Mouse (Mus musculus): ENCODE measurements around the gene Tekt1. TPM values are rescaled to one million over a fixed set of nuclear protein-coding genes. Genes with fewer than 3 reads are reported as not detected.

The Tekt1 gene
- polyA plus RNA-seq, 1 experiment = not detected

DNA sequence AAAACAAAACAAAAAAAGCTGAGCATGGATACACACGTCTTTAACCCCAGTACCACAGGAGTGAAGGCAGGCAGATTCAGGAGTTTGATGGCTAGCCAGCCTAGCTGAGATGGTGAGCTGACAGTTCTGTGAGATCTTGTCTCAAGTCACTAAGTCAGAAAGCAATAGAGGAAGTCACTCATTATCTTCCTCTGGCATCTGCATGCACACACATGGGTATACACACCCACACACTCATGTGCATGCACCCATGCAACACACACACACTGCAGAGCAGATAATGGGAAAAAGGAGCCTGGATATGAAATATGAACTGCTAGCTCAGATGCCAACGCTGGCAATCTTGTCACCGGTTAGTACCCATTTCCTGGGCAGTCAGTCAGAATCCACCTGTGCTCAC, 31.0 kb upstream of the Tekt1 start:
- DNase-seq (ENCODE audit: low read depth, low spot score) = no peak
- WGBS = 84% methylated on average over 3 of the region's 3 CpGs

- DNase-seq (ENCODE audit: low read depth, low spot score) = no peak
- WGBS = 91% methylated on average over 13 of the region's 13 CpGs
Observed at GRCm38 (mm10) chr11:72391181-72391580, 28.9 kb upstream of the Tekt1 start.

DNA sequence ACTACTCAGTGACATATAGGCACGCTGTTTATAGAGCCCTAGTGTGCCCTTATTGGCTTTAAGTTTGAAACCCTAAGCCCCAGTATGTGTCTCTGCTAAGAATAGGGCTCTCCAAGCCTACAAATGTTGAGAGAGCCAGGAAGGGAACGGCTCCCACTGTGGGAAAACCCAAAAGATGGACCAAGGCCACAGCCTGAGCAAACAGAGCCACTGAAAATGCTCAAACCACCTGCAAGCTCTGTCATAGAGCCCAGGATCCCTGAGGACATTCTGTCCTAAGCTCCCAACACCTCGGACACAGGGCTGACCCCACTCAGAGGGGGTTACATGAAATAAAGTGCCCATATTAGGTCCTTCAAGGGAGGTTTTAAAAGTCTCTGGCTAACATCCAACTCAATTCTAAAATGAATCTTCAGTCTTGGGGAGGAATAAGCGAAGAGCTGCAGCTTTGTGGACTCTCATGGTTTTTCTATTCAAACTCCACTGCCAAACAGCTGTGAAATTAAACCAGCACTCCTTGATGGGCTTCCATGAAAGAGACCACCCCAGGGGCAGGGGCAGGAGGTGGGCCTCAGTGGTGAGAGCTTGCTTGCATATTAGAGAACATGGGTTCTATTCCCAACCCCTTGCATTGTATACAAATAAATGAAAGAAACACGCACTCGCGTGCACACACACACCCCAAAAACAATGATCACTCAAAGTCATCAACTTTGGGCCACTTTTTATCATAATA, 27.3 kb upstream of the Tekt1 start:
- DNase-seq (ENCODE audit: low read depth, low spot score) = no peak
- WGBS = 82% methylated on average over 7 of the region's 7 CpGs

DNA sequence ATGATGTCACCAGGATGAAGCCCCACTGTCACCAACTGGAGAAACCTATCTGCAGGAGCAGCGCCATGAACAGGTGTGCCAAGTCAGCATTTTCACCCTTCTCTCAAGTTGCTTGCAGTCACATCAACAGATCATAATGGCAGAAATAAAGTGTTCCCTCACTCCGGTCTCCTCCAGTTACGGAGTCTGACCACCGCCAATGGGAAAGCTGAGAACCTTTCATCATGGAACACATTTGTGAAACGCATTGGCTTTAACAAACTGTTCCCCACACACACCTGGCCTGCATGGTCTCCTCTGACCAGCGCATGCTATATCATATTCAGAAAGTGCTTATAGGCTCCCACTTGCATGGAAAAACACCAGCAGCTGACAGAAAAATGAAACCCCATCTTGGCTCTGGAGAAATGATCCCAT, 25.9 kb upstream of the Tekt1 start:
- DNase-seq (ENCODE audit: low read depth, low spot score) = no peak
- WGBS = 97% methylated on average over 6 of the region's 6 CpGs

- WGBS = 78% methylated on average over 4 of the region's 4 CpGs
- DNase-seq (ENCODE audit: low read depth, low spot score) = no peak
Observed at GRCm38 (mm10) chr11:72379351-72379750, 17.1 kb upstream of the Tekt1 start.

- 64% methylated on average over 7 of the region's 7 CpGs for WGBS
- DNase-seq (ENCODE audit: low read depth, low spot score) = no peak
Observed at GRCm38 (mm10) chr11:72378222-72378621, 16.0 kb upstream of the Tekt1 start.

DNA sequence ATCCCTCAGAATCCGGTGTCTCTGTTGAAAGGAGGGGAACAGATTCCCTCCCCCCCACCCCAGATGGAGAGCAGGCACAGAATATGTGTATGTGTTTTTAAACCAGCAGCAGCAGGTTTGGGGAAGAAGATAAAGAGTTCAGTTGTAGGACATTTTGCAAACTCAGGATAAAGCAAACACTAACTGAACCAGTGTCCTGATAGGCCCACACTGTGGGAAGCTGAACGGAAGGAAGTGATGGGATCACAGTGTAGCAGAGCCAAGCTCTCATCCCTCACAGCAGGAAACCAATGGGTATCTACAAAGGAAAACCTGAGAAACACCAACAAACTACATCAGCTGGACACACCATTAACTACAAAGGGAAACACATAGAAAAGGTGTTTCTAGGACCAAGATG, 14.3 kb upstream of the Tekt1 start:
- 81% methylated on average over 2 of the region's 2 CpGs for WGBS
- DNase-seq (ENCODE audit: low read depth, low spot score) = no peak

DNA sequence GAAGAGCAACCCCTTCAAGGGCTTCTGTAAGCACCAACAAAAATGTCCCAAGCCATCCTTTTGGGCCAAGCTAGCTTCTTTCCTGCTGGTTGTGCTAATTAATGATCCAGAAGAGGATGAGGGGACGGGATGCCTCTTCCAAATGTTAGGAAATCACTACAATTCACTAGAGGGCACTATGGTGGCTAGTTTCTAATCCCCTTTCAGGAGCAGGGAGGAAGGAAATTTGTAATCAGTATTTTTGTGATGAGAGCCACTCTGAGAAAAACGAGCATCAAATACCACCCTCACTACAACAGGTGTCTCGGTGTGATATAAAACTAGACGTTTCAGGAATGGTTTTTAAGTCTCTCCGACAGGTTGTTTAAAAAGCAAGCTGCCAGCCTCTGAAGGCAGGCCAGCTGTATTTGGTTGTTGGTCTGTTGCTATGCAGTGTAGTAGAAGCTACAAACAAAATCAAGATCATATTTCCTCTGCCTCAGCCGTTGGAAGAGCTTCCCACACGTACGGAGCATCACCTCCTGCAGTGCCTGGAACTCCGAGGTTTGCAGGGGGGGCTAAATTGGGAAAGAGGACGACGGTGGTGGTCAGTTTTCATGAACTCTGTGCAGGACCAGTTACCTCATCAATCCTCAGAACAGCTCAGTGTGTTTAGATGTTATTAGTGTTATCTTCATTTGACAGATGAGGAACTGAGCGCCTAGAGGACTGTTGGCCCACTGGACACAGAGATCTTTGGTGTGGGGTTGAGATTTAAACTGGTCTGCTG, 7.8 kb upstream of the Tekt1 start:
- no peak for DNase-seq (ENCODE audit: low read depth, low spot score)
- WGBS = 27% methylated on average over 12 of the region's 12 CpGs

- WGBS = 56% methylated on average over 11 of the region's 11 CpGs
- DNase-seq (ENCODE audit: low read depth, low spot score) = no peak
Observed at GRCm38 (mm10) chr11:72367934-72368674, 5.9 kb upstream of the Tekt1 start.

GRCm38 (mm10) chr11:72366126-72366525, 3.9 kb upstream of the Tekt1 start:
- DNase-seq (ENCODE audit: low read depth, low spot score) = no peak
- WGBS = 76% methylated on average over 9 of the region's 9 CpGs

- DNase-seq (ENCODE audit: low read depth, low spot score) = no peak
- 94% methylated on average over 5 of the region's 5 CpGs for WGBS
Observed at GRCm38 (mm10) chr11:72364526-72364925, 2.3 kb upstream of the Tekt1 start.

DNA sequence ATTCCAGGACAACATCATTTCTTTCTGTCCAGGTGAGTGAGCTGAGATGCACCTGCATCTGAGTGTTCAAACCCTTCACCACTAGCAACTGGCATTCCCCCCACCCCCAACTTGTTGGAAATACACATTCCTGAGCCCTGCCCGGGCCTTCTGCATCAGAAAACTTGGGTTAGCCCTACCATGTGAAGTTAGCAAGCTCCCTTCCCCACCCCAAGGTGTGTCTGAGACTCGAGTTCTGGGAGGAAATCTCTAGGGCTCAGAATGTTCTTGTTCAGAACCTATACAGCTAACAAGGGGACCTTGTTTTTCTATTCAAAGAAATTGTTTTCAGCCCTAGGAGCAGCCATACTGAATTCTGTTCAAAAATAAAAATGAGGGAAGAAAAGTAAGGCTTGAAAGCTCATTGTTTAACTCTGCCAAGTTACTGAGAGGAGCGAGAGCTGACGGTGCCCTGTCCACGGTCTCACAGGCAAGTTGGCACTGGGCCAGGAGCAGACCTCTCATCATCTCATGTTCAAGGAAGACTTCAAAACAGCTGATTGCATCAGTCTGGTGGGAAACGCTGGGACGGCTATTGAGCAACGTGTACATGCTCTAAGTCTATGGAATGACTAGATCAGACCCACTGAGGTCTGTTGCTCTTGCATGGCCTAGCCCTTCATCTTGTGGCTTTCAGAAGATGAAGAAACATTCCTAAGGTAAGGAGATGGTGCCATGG, 1.4 kb upstream of the Tekt1 start:
- no peak for DNase-seq (ENCODE audit: low read depth, low spot score)
- 59% methylated on average over 8 of the region's 8 CpGs for WGBS

DNA sequence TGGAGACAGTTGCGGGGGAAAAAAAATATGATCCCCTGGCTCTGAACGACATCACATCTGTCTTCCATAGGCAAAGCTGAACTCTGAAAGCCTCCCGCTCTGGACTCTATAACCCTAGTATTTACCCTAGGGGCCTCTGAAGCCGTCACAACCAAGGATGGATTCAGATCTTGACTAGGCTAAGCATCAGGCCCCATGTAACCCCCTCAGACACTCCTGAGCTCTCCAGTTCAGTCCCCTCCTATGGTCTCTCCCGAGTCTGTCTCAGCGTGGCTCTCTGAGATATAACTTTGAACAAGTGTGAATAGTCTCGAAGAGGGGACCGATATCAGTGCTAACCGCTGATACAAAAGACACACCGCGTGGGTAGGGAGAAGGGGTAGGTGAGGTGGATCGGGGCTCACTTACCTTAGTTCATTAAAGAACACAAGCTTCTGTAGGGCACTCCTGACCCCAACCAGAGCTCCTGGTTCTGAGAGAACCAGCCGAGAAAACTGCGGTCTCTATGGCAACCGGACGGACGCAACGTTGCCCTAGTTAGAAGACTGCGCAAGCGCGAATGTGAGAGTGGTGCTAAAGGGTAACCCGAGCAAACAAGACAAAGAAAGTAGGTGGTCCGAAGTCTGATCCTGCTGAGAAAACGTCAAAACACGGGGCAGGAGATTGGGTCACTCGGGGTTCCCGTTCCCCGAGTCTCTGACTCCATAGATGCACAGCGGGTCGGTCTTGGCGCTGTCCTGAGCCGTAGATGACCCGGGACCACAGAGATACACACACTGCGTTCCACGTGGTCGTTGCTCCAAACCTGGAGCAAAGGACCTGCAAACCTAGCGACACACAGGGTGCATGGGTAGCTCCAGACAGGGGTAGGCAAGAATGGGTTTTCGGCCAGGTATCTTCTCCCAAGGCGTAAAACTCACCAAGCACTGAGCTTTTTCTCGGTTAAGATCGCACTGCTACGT, 576 bp downstream of the Tekt1 start:
- 12% methylated on average over 42 of the region's 42 CpGs for WGBS
- DNase-seq (ENCODE audit: low read depth, low spot score) = no peak

DNA sequence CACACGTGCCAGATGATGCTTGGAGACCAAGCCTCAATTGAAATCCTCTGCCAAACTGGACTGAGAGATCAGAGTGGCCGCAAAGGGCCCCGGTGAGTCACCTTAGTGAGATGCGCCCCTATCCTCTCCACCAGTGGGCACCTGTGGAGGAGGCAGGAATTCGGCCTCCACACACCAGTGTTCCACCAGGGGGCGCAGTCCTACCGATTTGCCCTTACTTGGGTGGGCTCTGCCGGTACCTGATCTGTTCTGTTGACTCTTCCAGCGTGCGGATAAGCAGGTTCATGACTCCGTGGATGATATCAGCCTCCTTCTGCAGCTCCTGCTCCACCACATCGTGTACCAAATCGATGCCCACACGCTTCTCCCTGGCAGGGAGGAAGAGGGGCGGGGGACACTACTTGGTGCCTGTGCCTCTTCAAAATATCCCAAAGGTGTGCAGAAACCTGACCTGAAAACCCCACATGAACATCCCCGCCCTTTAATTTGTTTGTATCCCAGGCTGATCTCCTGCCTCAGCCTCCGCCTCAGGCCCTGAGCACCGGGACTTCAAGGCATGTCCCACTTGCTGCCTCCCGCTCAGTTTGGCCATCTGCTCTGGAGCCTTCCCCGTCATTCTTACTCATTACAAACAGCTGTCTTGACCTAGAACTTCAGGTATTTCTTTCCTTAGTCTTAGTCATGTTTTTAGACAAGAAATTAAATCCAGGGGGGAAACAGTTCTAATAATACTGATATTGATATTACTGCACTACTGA, 7.1 kb downstream of the Tekt1 start:
- 26% methylated on average over 20 of the region's 20 CpGs for whole genome bisulfite sequencing
- DNase-seq (ENCODE audit: low read depth, low spot score) = peak; percentile 21

GRCm38 (mm10) chr11:72353186-72353585, 9.1 kb downstream of the Tekt1 start:
- 82% methylated on average over 3 of the region's 3 CpGs for WGBS
- DNase-seq (ENCODE audit: low read depth, low spot score) = no peak

DNA sequence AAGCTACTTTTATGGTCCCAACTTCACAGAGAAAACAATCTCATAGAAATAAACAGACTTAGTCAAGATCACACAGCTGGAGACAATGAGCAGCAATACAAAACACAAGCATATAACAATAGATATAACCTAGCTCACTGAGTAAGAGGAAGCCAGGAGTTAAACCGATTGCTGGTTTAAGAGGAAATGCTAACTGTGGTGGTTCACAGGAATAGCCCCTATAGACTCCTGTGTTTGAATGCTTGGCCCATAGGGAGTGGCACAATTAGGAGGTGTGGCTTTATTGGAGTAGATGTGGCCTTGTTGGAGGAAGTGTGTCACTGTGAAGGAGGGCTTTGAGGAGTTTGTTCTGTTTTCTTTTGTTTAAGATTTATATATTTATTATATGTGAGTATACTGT, 10.0 kb downstream of the Tekt1 start:
- DNase-seq (ENCODE audit: low read depth, low spot score) = peak; percentile 14
- 7% methylated on average over 1 of the region's 1 CpGs for WGBS

GRCm38 (mm10) chr11:72349652-72350051, 12.6 kb downstream of the Tekt1 start:
- DNase-seq (ENCODE audit: low read depth, low spot score) = no peak

GRCm38 (mm10) chr11:72349016-72349415, 13.2 kb downstream of the Tekt1 start:
- DNase-seq (ENCODE audit: low read depth, low spot score) = no peak
- 20% methylated on average over 8 of the region's 8 CpGs for WGBS

More at GRCm38 (mm10) chr11:72349652-72350051, 12.6 kb downstream of the Tekt1 start:
- WGBS = 28% methylated on average over 4 of the region's 4 CpGs
